Mouse (Mus musculus) regulatory T cell (primary cell): ENCODE measurements around the gene Cadps2.

Source experiments
- in situ Hi-C: fragments of 300-600 bp; cut with MboI, MseI; formaldehyde crosslinking; loops from one replicate; pipeline ENCODE4 v1.15.1; 2025; ENCODE audit warnings: high pct_unique_total_duplicates

Cadps2 gene

GRCm38 (mm10) chr6:23762204-23762603 lies 77.0 kb downstream of the Cadps2 start:
- in situ Hi-C loops = no loop called here

GRCm38 (mm10) chr6:23758249-23758648 lies 81.0 kb downstream of the Cadps2 start:
- in situ Hi-C loops = loop anchor here (10.0 kb wide), 1 partner anchor 1837 kb away; no protein-coding TSS in a partner anchor

DNA sequence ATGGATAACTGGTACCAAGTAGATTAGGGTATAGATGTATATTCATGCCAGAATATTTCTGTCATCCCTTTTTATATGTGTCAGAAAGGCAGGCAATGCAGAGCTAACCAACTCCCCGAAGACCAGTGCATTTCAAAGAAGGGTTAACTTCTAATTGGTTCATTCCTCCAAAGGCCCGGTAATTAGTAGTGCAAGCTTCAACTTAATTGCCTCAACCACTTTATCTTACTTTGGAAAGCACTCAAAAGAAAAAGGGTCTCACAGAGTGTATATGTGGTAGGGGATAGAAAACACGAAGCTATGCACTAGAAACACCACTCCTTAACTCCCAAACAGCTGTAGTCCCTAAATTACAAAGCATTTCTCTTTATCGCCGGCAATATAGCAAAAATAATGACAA lies 90.4 kb downstream of the Cadps2 start:
- in situ Hi-C loops = no loop called here

- in situ Hi-C loops = no loop called here
Measured at GRCm38 (mm10) chr6:23740010-23740409, 99.2 kb downstream of the Cadps2 start.

DNA sequence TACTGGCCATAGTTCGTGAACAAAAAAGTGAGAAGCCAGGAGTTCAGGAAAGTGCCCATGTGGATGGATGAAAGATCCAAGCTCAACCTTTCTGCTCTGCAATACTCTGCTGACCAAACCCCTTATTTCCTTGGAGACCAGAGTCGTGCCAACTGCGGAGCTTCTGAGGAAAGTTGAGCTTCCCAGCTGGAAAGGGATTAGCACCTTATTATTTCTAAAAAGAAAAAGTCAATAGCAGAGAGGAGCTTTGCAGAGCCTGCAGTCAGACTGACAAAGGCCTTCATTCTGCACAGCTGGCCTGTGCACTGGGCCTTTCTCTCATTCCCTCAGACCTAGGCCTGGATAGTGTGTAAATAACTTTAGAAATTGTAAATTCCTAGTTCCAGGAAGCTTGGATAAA lies 106.5 kb downstream of the Cadps2 start:
- in situ Hi-C loops = no loop called here

DNA sequence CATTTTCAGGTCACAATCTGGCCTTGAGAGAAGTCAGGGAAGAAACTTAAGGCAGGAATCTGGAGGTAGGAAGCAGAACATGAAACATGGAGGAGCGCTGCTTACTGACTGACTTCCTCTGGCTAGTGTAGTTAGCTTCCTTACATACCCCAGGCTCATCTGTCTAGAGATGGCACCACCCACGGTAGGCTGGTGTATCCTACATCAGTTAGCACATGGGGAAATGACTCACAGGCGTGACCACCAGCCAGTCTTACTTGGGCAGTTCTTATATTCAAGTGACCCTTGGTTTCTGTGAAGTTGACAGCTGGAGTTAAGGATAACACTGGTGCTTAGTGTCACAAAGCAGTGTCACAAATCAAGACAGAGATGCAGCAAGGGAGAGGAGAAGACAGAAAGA lies 110.6 kb downstream of the Cadps2 start:
- in situ Hi-C loops = no loop called here

DNA sequence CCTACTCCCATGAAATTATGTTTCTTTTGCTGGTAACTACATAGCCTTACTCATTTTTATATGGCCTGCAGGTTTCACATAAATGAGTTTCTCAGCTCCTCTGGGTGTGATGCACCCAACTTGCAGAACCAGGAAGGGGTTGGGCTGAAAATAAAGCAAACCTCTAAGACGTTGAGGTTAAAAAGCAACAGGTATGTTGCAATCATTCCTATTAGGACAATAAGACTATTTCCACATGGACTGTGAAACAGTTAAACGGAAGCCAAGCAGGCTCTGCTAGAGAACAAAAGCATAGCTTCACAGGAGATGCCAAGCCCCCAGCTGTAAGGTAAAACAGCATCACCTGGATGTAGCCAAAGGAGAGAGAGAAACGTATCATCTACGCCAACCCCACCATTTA lies 115.5 kb downstream of the Cadps2 start:
- in situ Hi-C loops = no loop called here

GRCm38 (mm10) chr6:23720401-23720800 lies 118.8 kb downstream of the Cadps2 start:
- in situ Hi-C loops = no loop called here

DNA sequence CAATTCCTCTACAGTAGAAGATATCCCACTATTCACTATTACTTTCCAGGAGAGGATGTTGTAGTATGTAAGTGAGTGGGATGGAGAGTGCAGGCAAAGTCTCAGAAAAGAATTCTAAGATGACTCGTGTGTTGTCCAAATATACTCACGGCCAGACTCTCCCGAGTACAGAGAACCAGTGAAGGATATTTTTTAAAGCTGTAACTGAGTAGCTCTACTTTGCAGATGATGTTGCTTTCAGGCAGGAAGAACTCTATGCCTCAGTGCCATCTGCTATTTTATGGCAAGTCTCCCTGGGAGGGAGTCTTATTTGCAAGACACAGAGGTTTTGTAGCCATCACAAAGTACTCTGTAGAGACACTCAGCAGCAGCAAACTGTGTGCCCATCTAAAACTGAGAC lies 131.7 kb downstream of the Cadps2 start:
- in situ Hi-C loops = no loop called here

GRCm38 (mm10) chr6:23700879-23701278 lies 138.3 kb downstream of the Cadps2 start:
- in situ Hi-C loops = no loop called here

- in situ Hi-C loops = no loop called here
Measured at GRCm38 (mm10) chr6:23678172-23678571, 161.0 kb downstream of the Cadps2 start.

- in situ Hi-C loops = no loop called here
Measured at GRCm38 (mm10) chr6:23655036-23655435, 184.2 kb downstream of the Cadps2 start, which contains the start of gene Rnf148. Gene Rnf148 (minus strand): TSS chr6:23655136.

DNA sequence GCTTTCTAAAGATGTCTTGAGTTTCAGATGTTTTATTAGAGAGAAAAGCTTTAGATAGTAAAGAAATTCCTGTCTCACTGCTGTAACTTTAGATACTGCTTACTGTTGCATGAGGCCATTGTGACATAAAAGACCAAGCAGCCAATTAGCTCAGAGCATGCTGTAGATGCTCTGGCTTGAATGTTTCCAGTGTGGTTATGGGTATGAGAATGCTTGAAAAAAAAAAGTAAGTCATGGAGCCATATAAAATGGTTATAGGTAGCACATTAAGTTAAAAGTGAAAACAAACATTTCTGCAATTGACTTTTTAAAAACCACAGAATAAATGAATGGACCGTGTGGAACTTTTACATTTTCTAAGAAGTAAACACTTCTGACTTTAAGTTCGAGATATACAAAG lies 189.0 kb downstream of the Cadps2 start, which contains the start of gene Rnf133:
Gene Rnf133, minus strand, starts transcription at position 101 of the 400 bp plus-strand sequence.
- in situ Hi-C loops = no loop called here

DNA sequence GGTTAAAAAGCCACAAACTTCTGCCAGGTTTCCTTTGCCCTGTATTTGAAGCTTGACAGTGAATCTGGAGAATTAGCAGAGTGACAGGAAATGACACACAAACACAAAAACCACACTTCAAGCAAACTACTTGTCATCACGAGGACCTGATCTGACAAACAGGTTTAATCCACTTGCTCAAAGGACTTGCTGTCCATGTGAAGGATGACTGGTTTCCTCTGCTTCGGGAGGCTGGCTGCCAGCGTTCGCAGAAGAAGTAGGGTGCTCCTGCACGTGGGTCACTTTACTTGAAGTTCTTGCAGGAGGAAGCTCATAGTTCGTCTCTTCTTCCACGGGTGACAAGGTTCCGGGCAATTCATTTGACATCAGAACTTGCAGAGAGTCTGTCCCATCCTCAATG lies 190.5 kb downstream of the Cadps2 start:
- in situ Hi-C loops = loop anchor here (10.0 kb wide), 1 partner anchor 1566 kb away; no protein-coding TSS in a partner anchor

DNA sequence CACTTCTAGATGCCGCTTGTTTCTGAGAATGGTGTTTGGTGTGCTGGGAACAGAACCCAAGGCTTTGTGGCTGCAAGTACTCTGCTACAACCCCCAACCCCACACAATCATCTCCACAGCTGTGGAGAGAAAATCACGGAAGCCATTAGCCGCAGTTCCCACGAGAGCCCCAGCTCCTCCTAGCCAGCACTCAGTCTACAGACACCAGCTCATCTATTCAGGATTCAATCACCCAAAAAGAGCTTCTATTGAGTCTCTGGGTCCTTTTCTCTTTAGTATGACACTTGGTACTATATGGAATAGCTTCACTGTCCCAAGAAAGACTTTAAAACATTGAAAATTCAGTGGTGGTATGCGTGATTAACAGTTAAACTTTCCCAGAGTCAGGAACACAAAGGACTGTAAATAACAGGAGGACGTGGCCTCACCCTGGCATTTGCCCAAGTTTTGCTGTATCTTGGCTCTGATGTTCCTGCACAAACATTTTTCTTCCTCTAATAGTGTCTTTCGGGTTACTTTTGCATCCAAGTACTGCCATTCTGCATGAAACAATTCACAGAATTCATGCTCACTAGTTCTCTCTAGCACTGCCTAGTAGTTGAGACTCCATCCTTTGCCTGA lies 191.5 kb downstream of the Cadps2 start:
- in situ Hi-C loops = loop anchor here (10.0 kb wide), 1 partner anchor 1567 kb away; no protein-coding TSS in a partner anchor

DNA sequence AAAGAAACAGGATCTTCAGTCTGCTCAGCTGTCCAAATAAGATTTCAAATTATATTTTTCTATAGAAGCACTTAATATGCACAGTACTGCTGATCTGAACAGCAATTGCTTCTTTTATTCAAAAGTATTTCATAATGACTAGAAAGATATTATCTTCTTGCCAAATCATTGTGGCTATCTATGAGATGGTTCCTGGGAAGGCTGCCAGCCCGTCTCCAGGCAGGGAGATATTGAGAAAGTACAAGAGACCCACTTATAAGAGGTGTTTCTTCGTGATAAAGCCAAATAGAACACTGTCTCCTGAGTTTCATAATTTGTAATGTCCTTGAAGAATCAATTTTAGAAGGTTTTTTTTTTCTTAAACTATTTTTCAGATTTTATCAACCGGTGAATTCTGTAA lies 202.1 kb downstream of the Cadps2 start:
- in situ Hi-C loops = no loop called here

DNA sequence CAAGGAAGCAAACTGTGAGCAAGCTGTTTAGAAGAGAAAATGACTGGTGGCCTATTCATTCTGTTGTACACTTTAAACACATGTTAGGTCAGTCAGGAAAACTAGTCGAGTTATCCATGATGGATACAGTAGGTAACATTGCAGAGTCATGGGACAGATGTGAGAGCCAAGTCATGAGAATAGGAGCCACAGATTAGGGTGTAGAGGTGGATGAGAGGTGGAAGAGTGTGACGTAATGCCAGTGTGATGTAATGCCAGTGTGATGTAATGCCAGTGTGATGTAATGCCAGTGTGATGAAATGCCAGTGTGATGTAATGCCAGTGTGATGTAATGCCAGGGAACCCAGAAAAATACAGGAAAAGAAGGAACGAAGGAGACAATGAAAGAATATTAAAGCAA lies 204.0 kb downstream of the Cadps2 start:
- in situ Hi-C loops = no loop called here

- in situ Hi-C loops = no loop called here
Measured at GRCm38 (mm10) chr6:23634016-23634415, 205.2 kb downstream of the Cadps2 start.

- in situ Hi-C loops = no loop called here
Measured at GRCm38 (mm10) chr6:23630465-23630864, 208.8 kb downstream of the Cadps2 start.

DNA sequence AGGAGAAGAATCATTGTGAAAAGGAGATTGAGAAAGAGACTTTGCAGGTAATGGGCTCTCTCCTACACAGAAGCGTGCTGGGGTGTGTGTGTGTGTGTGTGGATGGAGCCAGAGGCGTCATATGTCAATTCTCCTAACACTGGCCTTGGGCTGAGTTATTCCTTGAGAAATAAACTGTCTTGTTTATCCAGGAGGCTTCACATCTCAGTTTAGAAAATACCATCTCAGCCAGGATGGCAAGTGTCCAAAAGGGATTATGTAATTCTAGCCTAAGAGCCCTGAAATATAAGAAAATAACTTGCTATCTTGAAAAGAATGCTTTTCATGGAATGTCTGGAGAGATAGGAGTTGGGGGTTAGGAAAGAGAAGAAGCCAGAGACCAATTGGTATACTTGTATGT lies 264.1 kb downstream of the Cadps2 start:
- in situ Hi-C loops = no loop called here

DNA sequence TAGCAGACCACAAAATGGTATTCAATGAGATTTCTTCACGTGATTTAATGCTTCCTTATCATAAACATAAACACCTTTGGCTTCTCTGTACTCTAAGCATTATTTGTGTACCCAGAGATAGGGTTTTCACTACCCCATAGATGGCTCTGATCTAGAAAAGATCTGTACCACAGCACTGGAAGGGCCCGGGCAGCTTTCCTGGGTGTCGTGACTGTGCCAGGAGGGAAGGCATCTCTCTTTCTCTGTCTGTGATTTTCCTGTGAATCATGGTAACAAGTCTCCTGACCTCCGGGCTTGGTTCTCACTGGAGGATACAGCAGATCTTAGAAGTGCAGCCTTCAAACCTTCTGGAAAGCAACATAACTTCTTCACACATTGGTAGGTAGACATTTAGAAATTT lies 265.5 kb downstream of the Cadps2 start:
- in situ Hi-C loops = no loop called here

DNA sequence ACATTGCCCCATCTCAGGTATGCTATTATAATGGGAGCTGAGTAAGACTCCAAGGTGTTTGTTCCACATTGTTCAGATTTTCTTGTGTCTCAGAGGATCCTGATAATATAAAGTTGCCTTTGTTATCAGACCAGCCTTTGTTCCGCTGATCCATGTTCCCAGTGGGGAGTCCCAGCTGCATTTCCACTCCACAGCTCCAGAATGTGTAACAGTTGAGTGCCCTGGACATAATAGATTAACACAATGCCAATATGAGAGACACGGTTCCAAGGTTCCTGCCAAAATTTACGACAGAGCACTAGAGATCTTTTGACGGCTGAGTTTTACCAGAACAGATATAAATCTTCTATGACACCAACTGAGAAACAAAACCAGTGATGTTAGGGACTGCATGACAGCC lies 266.8 kb downstream of the Cadps2 start:
- in situ Hi-C loops = no loop called here

DNA sequence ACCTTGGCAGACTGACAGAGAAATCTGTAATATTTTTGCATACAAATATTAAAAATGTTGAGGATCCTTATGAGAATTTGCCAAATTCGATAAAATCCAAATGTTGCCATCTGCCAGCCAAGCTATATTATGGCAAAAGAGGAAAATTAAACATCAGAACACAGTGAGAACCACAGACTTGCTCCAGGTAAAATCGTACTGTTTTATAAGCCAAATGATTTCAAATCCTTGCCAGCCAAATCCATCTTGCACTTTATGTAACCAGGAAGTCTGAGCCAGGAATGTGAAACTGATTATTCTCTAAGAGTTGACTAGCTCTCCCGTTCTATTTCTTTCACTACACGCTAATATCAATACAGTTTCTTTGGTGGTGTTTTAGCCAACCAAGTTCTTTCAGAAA lies 269.5 kb downstream of the Cadps2 start:
- in situ Hi-C loops = no loop called here

GRCm38 (mm10) chr6:23568688-23569087 lies 270.5 kb downstream of the Cadps2 start:
- in situ Hi-C loops = no loop called here
